Mouse (Mus musculus) MEL-GATA-1-ER (cell line): ENCODE measurements at regions not wholly inside any gene's neighbourhood (a gene's known extent, or its start where the extent isn't known, plus 50 kb on each side); places are given as distances from the start of the nearest gene placed in this dataset.

Source experiments
- DNase-seq: peaks from one replicate; pipeline ENCODE4 v3.0.0-alpha.2; 2012; ENCODE audit warnings: low read depth; ENCODE audit errors: extremely low read depth

DNA sequence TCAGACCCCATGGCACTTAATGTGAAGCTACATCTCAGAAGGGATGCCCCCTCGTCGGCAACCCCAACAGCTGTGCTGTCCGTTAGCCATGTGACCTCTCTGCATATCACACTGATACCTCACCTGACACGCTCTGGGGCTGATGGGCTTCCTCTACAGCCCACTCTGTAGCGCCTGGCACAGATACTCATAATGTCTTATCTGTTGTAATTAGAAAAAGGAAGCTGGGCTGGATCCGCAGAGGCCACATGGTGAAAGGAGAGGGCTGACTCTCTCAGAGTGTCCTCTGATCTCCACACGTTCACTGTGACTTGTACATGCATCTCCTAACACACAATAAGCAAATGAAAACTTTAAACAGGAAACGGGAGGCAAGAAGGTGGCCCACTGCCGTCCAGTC is 126.5 kb upstream of the Meis1 start:
- peak; percentile 76 for DNase-seq

DNA sequence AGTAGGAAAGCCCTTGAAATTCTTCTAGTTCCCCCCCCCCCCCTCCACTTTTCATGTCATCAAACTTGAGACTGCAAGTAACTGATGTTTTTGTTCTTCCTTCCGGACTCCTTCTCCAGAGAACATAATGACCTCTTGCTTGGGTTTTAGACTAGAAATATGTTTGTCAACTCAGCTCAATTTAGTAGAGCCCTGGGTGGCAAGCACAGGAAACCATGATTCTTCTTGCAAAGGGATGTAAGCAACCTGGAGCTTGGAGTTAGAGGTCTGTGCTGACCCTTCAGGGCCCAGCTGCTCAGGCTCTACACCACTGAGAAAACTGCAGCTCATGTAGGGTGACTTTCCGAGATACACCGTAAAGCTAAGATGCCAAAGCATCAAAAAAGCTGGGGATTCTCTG is 127.2 kb upstream of the Meis1 start:
- DNase-seq, result no peak

DNA sequence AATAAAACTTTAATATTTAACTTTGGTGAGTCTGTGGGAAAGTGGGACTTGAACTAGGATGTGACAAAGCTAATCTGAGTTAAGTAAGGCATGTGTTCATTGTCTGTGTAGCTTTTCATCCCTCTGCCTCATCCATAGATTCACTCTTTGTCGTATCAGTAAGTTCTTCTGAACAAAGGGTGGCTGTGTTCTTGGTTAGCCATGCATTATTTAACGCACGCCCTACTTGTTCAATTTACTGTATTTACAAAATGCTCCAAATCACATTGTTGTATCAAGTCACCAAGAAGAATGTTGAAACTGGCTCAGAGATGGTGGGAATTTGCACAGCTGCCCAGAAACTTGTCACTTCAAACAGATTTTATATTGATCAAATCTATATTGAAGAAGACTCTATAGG is 132.2 kb upstream of the Meis1 start:
- no peak for DNase-seq

DNA sequence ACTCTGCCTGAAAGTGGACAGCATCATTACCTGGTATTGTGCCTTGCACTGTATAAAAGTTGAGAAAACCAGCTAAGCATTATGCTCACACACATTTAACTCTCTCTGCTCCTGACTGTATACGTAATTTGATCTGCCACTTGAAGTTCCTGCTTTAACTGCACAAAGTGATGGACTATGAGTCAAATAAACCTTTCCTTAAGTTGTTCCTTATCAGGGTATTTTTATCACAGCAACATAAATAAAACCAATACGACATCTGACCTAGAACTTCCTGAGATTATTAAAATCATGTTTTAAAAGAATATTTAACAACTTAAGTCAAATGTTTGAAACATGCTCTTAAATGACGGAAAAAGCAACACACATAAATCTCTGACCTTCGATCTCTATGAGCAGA is 134.9 kb upstream of the Meis1 start:
- DNase-seq, result no peak

- DNase-seq, result no peak
These were observed 136.2 kb upstream of the Meis1 start for GRCm38 (mm10) chr11:19154813-19155616.

DNA sequence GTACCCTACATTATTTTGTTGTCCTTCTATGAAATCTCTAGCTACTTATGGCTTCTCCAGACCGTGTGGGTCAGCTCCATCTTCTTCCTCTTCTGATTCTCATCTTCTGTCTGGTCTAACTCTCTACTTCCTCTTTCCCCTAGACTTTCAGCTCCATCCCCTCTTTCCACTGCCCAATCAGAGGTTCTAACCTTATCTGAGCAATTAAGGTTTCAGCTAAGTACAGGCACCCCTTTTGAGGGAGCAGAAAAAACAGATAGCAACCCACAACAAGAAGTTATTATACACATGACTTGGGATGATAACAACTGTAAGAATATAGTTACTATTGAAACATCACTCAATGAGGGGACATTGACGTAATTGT is 136.8 kb upstream of the Meis1 start:
- DNase-seq, result peak; percentile 98

DNA sequence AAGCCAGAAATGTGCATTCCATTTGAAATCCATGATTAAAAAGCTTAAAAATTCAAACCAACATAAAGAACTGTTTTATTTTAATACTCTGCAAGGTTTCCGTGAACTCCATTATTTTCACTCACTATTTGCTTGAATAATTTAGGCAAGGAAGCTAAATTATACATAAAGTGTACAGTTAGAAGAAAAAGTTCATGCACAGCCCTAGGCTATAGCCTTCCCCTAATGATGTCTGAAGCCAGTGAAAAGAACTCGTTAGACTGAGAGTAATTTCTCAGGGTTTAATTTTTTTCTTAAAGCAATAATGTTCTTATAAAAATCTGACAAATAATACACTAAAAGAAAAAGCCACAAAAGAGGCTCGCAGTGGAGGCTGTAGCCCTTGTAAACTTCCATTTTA is 141.4 kb upstream of the Meis1 start:
- DNase-seq, result no peak

- no peak for DNase-seq
These were observed 141.9 kb upstream of the Meis1 start for GRCm38 (mm10) chr11:19160669-19161068.

DNA sequence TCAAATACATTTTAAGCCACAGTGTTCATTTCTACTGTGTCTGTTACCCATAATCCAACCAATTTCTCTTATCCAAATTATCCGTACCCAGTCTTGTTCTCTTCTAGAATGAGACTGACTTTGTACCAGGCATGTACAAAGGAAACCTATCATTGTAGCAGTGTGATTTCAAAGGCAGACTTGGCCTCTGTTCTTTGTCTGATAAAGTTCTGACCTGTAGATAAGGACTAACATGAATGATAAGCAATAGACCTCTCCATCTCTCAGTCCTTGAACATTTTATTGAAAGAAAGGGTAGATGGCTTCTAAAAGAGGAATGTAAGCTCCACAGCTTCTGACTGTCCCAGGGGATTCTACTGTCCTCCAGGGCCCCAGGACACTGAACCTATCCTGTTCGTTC is 152.2 kb upstream of the Meis1 start:
- no peak for DNase-seq

DNA sequence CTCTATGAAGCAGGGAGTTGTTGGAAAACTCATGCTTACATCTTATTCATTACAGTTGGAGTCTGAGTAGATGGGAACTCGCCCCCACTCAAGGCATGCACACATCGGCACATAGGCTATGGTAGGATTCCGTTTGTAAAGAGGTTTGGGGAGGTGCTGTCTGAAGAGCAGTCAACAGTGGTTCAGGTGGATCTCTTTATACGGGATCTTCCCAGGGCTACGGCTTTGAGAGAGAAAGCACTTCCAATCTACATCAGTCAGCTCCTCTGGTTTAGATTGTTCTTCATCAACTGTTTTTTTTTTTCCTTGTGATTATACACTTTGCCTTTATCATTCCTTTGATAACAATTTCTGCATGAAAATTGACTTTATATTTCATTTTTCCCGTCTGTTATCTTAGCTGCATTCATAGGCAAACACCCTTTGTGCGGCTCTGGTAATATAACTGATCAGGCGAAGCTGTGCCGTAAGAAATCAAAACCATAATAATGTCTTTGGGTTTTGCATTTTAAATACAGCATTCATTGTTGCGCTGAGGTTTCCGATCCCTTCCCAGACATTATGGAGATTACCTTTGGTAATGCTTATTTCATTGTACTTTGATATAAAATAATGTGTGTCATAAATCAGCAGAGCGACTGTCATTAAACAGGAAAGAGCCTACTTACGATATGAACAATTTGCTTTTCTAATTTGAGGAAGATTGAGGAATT is 155.7 kb upstream of the Meis1 start:
- DNase-seq, result no peak

DNA sequence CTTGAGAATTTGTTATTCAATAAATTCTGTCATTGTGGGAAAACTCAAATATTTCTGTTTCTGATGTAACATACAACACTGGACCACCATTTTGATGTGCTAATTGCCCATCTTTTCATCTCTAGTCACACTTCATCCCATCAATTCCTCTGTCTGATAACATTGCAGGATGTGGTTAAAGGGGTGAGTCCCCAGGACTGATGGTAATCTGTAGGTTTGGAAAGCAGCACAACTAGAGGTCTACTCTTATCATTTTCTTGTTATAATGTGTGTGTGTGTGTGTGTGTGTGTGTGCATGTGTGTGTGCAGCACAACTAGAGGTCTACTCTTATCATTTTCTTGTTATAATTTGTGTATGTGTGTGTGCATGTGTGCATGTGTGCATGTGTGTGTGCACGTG is 160.5 kb upstream of the Meis1 start:
- DNase-seq, result no peak

DNA sequence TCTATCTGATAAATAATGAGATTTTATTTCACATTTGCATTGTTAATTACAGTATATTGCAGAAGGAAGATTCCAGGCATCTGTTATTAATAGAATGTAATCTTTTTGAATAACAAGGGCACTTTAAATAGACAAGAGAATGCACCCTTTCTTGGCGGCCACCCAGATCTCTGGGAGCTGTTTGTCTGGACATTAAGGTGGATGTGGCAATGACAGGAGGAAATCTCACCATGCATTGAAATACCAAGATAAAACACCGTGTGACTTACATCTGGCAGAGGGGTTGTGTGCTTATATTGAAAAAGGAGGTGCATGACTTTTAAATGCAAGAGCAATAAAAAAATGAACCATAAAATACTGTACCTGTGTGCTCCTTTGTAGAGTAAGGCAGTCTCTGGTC is 171.0 kb upstream of the Meis1 start:
- no peak for DNase-seq

DNA sequence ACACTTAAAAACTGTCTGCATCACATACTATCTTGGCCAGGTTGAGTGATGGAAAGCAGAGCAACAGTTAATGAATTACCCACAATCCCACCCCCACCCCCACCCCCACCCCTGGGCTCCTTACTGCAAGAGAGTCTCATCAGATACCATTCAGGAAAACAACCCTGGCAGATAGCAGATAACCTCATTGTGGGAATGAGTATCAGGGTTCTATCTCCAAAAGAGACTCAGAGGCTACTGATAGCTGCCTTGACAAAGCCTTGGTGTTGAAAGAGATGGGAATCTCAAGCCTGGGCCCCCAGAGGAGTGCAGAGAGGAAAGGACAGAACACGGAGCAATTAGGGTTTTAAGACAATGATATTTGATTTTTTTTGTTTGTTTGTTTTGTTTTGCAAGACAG is 175.7 kb upstream of the Meis1 start:
- DNase-seq, result no peak

DNA sequence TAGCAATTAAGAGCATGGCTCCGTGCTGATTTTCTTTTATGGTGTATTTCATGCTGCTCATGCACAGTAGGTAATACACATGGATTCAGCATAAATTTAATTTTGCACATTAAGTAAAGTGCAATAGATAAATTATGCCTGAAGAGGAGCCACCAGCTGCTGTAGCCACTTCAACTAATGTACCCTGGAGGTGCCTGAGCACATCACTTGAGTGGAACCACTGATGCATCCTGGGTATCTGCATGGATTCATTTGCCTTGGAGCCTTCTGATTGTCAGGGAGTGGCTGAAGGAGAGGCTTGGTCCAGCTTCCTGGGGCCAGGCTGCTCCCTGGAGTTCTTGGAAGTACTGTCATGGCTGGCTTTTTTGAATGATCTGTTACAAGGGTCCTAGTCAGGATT is 179.0 kb upstream of the Meis1 start:
- DNase-seq, result no peak

DNA sequence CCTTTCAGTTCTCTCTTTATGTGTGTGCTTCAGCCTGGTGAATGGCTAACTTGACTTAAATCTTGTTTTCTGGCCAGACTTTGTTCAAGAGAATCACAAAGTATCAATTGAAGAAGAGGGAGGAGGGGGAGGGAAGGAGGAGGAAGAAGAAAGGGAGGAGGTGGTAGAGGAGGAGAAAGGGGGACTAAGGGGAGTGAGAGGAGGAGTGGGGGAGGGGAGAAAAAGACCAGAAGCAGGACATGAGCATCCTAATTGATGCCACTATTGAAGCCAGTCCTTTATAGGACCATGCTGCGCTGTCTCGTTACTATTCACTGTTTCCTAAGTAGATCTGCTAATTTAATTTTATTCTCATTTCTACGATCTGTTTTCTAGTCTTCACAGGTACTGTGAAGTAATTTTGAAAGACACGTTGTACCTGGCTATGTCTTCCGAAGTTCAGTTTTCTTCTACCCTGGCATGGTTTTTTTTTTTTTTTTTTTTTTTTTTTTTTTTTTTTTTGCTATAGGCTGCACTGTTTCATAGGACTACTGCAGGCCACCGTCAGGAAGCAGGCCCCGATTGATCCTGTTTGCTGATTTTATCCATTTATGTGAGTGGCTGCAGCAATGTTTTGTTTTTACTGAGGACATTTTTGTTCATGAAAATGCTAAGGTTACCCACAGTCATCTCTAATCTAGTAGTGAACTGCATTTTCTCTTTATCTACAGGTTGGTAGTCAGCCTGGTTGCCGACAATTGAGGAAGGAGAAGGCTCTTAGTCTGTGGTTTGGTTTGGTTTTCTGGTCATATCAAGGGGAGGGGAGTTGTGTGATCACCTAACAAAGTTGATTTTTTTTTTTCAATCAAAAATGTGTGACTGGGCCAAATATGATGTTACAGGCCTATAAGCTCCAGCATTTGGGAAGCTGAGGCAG is 184.1 kb upstream of the Meis1 start:
- no peak for DNase-seq

- no peak for DNase-seq
These were observed 184.7 kb upstream of the Meis1 start for GRCm38 (mm10) chr11:19203518-19203900.

DNA sequence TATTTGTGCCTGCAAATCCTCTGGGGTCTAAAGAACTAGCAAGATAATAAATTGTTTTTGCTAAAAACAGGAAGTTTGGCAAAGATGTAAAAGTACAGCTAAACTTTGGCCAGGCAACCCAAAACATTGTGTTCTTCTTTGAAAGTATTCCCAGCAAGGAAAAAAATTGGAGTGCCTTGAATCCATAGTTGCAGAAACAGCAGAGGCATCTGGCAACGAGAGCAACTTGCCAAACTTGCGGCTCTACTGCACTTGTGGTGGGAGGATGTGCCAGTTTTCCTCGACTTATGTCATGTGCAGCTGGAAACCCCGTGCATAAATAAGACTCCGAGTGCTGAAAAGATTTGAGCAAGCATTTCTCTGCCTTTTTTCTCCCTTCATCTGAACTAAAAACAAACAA is 185.2 kb upstream of the Meis1 start:
- no peak for DNase-seq

- DNase-seq, result no peak
These were observed 185.7 kb upstream of the Meis1 start for GRCm38 (mm10) chr11:19204521-19204920.

GRCm38 (mm10) chr11:19205174-19205573 is 186.4 kb upstream of the Meis1 start:
- no peak for DNase-seq

DNA sequence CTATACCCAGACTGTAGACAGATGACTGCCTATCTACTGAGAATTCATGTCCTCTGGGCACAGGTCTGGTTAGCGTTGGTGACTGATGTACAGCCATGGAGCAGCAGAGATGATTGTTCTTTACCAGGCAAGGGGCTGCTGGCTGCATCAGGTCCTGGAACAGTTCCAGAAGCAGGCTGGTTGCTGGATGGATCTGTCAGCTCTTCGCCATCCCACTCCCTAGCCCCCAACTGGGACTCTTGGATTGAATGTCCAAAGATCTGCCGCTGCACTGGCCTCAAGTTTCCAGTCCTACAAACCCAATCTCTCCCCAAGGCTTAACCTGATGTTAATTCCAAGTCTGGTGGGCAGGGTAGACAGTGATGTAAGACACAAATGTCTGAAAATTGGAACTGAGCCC is 200.7 kb upstream of the Meis1 start:
- DNase-seq, result no peak

GRCm38 (mm10) chr11:19221442-19221841 is 202.7 kb upstream of the Meis1 start:
- no peak for DNase-seq

DNA sequence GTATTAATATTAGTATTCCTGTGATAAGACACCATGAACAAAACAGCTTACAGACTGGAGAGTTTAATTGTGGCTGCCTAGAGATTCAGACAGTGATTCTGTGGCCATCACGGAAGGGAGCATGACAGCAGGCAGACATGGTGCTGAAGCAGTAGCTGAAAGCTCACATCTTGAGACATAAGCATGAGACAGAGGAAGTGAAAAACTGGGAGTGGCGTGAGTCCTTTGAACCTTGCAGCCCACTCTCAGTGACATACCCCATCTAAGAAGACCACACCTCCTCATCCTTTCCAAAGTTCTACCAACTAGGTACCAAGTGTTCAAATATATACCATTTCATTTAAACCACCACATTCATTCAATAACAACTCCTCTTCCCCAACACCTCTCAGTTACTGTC is 208.0 kb upstream of the Meis1 start:
- DNase-seq, result no peak
